Mouse (Mus musculus): ENCODE results near the gene Rprml. TPM values are rescaled to one million over a fixed set of nuclear protein-coding genes. Genes with fewer than 3 reads are reported as not detected.
A peak's percentile ranks its signal among the peaks of the same experiment; 100 is the strongest.

Gene Rprml
- total and polyA plus RNA-seq, 3 experiments: not detected

DNA sequence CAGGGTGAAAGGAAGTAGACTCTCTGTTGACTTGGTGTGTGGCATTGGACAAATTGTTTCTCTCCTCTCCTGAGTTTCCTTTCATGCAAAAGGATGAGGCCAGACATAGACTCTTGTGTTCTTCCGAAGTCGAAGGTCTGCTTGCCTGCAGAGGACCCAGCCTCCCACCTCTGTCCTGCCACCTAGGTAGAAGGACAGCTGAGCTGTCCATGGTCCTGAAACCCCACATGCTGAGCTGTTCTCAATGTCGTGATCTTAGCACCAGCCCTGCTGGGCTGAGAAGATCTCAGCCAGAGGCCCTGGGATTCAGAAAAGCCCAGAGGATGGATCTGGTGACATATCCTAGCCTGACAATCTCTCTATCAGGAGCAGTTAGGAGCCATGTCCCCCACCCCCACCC, 7.2 kb downstream of the Rprml start:
- H3K4me3 ChIP-seq (ENCODE audit: low read depth, low read length): no peak overlapping the region
- DNase-seq (ENCODE audit: low spot score): peak; percentile 45
- no peaks in the 10 kb centered on the region for H3K36me3 ChIP-seq (replicated peaks)

DNA sequence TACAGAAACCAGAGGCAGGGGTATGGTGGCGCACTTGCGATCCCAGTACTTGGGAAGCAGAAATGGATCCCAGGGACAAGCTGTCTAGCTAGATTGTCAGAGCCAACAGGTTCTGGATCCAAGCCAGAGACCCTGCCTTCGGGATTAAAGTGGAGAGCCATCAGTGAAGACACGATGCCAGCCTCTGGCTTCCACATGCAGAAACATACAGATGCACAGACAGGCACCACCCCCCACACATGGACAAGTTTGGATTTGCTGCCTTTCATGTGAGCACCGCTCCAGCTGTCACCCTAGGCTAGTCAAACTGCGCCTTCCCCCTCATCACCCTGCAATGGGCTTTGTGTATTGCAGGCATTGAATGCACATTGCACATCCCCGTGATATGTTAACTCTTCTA, 8.8 kb downstream of the Rprml start:
- H3K9me3 ChIP-seq (replicated peaks): no peaks in the 10 kb centered on the region
- peaks cover 2% of the 10 kb centered on the region; the same call in 1 of the 2 replicates for H3K4me1 ChIP-seq (ENCODE audit: insufficient read depth, low read depth, low read length)
- ATAC-seq (ENCODE audit: extremely low read depth, insufficient number of reproducible peaks, low FRiP score, poor library complexity, severe bottlenecking) (no peak), DNase-seq (ENCODE audit: low spot score) (no peak)
- no peak for TF ChIP-seq CTCF (IDR thresholded peaks at IDR 0.05; ENCODE audit: low read depth, low read length)
- TF ChIP-seq TAL1 (conservative IDR thresholded peaks at IDR 0.05; ENCODE audit: low read depth, low read length): no peak
- TF ChIP-seq POLR2AphosphoS5 (IDR thresholded peaks at IDR 0.05; ENCODE audit: insufficient replicate concordance, low read depth, low read length): no peak
- no peak for TF ChIP-seq GATA2 (IDR thresholded peaks at IDR 0.05; ENCODE audit: borderline replicate concordance, low read depth, low read length)
- TF ChIP-seq GATA1 (IDR thresholded peaks at IDR 0.05; ENCODE audit: borderline replicate concordance, low read length): no peak
- H3K4me3 ChIP-seq (ENCODE audit: low read depth, low read length): no peak overlapping the region
- peaks cover 5% of the 10 kb centered on the region; the same call in 1 of the 2 replicates for H3K27me3 ChIP-seq (ENCODE audit: insufficient read depth, low read length)
- no peaks in the 10 kb centered on the region for H3K36me3 ChIP-seq (replicated peaks)

More for the DNA sequence above, 7.2 kb downstream of the Rprml start:
- TF ChIP-seq TAL1 (conservative IDR thresholded peaks at IDR 0.05; ENCODE audit: low read depth, low read length) (no peak), GATA1 (IDR thresholded peaks at IDR 0.05; ENCODE audit: borderline replicate concordance, low read length) (no peak), POLR2AphosphoS5 (IDR thresholded peaks at IDR 0.05; ENCODE audit: insufficient replicate concordance, low read depth, low read length) (no peak)
- no peak for ATAC-seq (ENCODE audit: extremely low read depth, insufficient number of reproducible peaks, low FRiP score, poor library complexity, severe bottlenecking)
- H3K4me1 ChIP-seq (ENCODE audit: insufficient read depth, low read depth, low read length): no peaks in the 10 kb centered on the region
- no peaks in the 10 kb centered on the region for H3K9me3 ChIP-seq (replicated peaks)
- H3K27me3 ChIP-seq (ENCODE audit: insufficient read depth, low read length): peaks cover 3% of the 10 kb centered on the region; the same call in 1 of the 2 replicates

DNA sequence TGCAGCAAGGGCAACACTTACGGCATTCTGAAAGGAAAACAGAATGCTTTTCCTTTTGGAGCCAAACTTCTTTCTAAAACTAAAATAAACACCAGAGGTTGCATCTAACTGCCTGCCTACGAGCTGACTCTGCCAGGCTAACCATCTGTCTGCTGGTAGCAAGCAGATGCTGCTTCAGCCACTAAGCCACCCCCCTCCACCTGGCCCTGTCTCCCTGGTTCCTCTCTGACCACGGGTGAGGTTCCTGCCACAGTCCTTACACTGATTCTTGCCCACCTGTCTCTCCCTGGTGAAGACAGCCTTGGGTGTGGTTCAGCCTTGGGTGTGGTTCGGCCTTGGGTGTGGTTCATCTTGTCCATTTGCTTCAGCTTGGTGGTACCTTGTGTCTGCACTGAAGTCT, 12.5 kb downstream of the Rprml start:
- no peak for TF ChIP-seq GATA2 (IDR thresholded peaks at IDR 0.05; ENCODE audit: borderline replicate concordance, low read depth, low read length)
- TF ChIP-seq GATA1 (IDR thresholded peaks at IDR 0.05; ENCODE audit: borderline replicate concordance, low read length): no peak
- TF ChIP-seq TAL1 (conservative IDR thresholded peaks at IDR 0.05; ENCODE audit: low read depth, low read length): no peak
- no peak for TF ChIP-seq CTCF (IDR thresholded peaks at IDR 0.05; ENCODE audit: low read depth, low read length)
- no peak for TF ChIP-seq POLR2AphosphoS5 (IDR thresholded peaks at IDR 0.05; ENCODE audit: insufficient replicate concordance, low read depth, low read length)
- H3K27me3 ChIP-seq (ENCODE audit: insufficient read depth, low read length): peaks cover 15% of the 10 kb centered on the region
- no peak overlapping the region for H3K4me3 ChIP-seq (ENCODE audit: low read depth, low read length)
- H3K9me3 ChIP-seq (replicated peaks): no peaks in the 10 kb centered on the region
- DNase-seq (ENCODE audit: low spot score) (no peak), ATAC-seq (ENCODE audit: extremely low read depth, insufficient number of reproducible peaks, low FRiP score, poor library complexity, severe bottlenecking) (no peak)
- H3K36me3 ChIP-seq (replicated peaks): no peaks in the 10 kb centered on the region
- H3K4me1 ChIP-seq (ENCODE audit: insufficient read depth, low read depth, low read length): peaks cover 2% of the 10 kb centered on the region; the same call in 1 of the 2 replicates

DNA sequence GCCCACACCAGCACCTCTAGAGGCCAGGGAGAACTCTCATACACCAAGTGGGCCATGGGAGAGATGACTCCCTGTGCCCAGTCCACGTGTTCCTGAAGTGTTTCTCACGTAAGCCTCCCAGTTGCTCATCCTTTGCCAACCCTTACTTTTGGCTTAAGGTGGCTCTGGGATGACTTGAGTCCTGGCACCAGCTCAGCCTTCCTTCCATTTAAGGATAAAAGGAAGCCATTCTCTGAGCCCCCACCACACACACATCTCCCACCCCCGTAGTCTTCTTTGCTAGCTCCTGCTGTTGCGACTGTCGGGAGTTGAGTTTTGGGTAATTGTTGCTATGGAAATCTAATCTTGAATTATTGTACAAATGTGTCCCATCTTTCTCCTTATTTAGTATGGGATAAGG, 13.2 kb downstream of the Rprml start:
- Histone ChIP-seq H3K27me3 (ENCODE audit: insufficient read depth, low read length) (peaks cover 19% of the 10 kb centered on the region), H3K4me1 (ENCODE audit: insufficient read depth, low read depth, low read length) (peaks cover 2% of the 10 kb centered on the region; the same call in 1 of the 2 replicates), H3K9me3 (replicated peaks) (no peaks in the 10 kb centered on the region), H3K36me3 (replicated peaks) (no peaks in the 10 kb centered on the region), H3K4me3 (ENCODE audit: low read depth, low read length) (no peak overlapping the region)
- no peak for ATAC-seq (ENCODE audit: extremely low read depth, insufficient number of reproducible peaks, low FRiP score, poor library complexity, severe bottlenecking)
- no peak for TF ChIP-seq GATA2 (IDR thresholded peaks at IDR 0.05; ENCODE audit: borderline replicate concordance, low read depth, low read length)
- TF ChIP-seq POLR2AphosphoS5 (IDR thresholded peaks at IDR 0.05; ENCODE audit: insufficient replicate concordance, low read depth, low read length): no peak
- TF ChIP-seq CTCF (IDR thresholded peaks at IDR 0.05; ENCODE audit: low read depth, low read length): no peak
- TF ChIP-seq TAL1 (conservative IDR thresholded peaks at IDR 0.05; ENCODE audit: low read depth, low read length): no peak
- TF ChIP-seq GATA1 (IDR thresholded peaks at IDR 0.05; ENCODE audit: borderline replicate concordance, low read length): no peak
- no peak for DNase-seq (ENCODE audit: low spot score)

GRCm38 (mm10) chr11:103663119-103663518, 13.7 kb downstream of the Rprml start:
- Histone ChIP-seq H3K36me3 (replicated peaks) (no peaks in the 10 kb centered on the region), H3K4me1 (ENCODE audit: insufficient read depth, low read depth, low read length) (peaks cover 2% of the 10 kb centered on the region; the same call in 1 of the 2 replicates), H3K9me3 (replicated peaks) (no peaks in the 10 kb centered on the region), H3K4me3 (ENCODE audit: low read depth, low read length) (no peak overlapping the region), H3K27me3 (ENCODE audit: insufficient read depth, low read length) (peaks cover 19% of the 10 kb centered on the region)
- ATAC-seq (ENCODE audit: extremely low read depth, insufficient number of reproducible peaks, low FRiP score, poor library complexity, severe bottlenecking) (no peak), DNase-seq (ENCODE audit: low spot score) (no peak)
- TF ChIP-seq GATA2 (IDR thresholded peaks at IDR 0.05; ENCODE audit: borderline replicate concordance, low read depth, low read length) (no peak), POLR2AphosphoS5 (IDR thresholded peaks at IDR 0.05; ENCODE audit: insufficient replicate concordance, low read depth, low read length) (no peak), TAL1 (conservative IDR thresholded peaks at IDR 0.05; ENCODE audit: low read depth, low read length) (no peak), CTCF (IDR thresholded peaks at IDR 0.05; ENCODE audit: low read depth, low read length) (no peak), GATA1 (IDR thresholded peaks at IDR 0.05; ENCODE audit: borderline replicate concordance, low read length) (no peak)

GRCm38 (mm10) chr11:103665695-103666094, 16.3 kb downstream of the Rprml start:
- ATAC-seq (ENCODE audit: extremely low read depth, insufficient number of reproducible peaks, low FRiP score, poor library complexity, severe bottlenecking) (no peak), DNase-seq (ENCODE audit: low spot score) (no peak)
- H3K4me1 ChIP-seq (ENCODE audit: insufficient read depth, low read depth, low read length): peaks cover 2% of the 10 kb centered on the region; the same call in 1 of the 2 replicates
- peaks cover 19% of the 10 kb centered on the region for H3K27me3 ChIP-seq (ENCODE audit: insufficient read depth, low read length)
- H3K36me3 ChIP-seq (replicated peaks): no peaks in the 10 kb centered on the region
- H3K9me3 ChIP-seq (replicated peaks): no peaks in the 10 kb centered on the region
- no peak overlapping the region for H3K4me3 ChIP-seq (ENCODE audit: low read depth, low read length)
- TF ChIP-seq GATA2 (IDR thresholded peaks at IDR 0.05; ENCODE audit: borderline replicate concordance, low read depth, low read length): no peak

All from G1E (cell line).